Mouse (Mus musculus) CH12F3 (cell line): ENCODE data around the gene Prkx.

ENCODE experiments used
- in situ Hi-C: fragments of 300-500 bp; cut with MboI; formaldehyde crosslinking; loops from 2 replicates; pipeline ENCODE4 v1.14.3; 2020; ENCODE audit warnings: low sequenced_read_pairs

Gene Prkx

GRCm38 (mm10) chrX:77796238-77796835 lies at the start of gene Prkx:
Gene Prkx (minus strand): TSS chrX:77796278.
- in situ Hi-C loops: no loop called here

DNA sequence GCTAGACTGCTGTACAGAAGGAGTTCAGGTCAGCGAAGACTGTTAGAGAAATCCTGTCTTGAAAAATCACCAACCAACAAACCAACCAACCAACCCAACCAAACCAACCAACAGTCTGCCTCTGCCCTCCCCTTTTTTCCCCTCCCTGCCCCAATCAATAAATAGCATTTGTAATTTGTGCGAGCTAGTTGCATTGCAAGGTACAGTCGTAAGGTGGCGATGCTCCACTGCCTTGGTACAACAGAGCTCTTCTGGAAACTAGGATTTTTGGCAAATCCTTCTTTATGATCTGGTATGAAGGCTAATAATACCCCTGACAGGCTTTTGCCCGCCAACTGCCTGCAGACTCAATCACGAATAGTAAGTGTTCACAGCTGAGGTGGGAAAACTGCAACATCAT lies 16.0 kb upstream of the Prkx start:
- in situ Hi-C loops: no loop called here

- in situ Hi-C loops: no loop called here
Measured at GRCm38 (mm10) chrX:77810608-77811206, 14.6 kb upstream of the Prkx start.

DNA sequence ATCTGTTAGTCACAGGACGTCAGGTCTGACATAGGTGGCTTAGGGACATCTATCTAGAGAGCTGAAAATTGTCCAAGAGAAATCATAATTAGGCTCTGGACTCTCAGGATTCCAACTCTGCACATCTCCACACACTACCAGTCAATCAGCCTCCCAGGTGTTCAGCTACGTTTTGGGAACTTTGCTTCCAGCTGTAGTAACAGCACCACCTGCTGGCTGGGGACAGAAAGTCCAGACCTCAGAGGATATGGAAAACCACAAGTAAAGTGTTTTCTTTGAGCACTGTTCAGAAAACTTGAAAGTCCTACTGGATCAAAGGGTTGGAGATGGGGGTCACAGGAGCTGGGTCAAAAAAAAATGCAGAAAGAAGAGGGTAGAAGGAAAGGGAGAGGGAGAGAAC lies 12.5 kb upstream of the Prkx start:
- in situ Hi-C loops: no loop called here

- in situ Hi-C loops: no loop called here
Measured at GRCm38 (mm10) chrX:77802293-77802692, 6.2 kb upstream of the Prkx start.

DNA sequence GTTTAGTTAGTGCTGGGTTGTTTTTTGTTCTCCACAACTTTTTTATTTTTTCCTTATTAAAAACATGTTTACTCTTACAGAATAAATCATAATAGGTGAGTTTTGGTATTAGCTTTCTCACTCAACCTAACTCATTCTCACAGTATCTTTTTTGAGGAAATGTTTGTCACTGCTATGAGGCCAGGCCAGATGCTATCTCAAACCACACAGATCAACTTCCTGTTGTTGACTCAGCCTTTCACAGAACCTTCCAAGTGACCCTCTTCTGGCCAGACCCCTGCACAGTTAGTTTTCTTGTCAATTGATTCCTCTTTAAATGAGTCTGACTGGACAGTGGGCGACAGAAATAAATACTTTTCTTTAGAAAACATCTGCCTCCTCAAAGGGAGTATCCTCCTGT lies 5.5 kb upstream of the Prkx start:
- in situ Hi-C loops: no loop called here

DNA sequence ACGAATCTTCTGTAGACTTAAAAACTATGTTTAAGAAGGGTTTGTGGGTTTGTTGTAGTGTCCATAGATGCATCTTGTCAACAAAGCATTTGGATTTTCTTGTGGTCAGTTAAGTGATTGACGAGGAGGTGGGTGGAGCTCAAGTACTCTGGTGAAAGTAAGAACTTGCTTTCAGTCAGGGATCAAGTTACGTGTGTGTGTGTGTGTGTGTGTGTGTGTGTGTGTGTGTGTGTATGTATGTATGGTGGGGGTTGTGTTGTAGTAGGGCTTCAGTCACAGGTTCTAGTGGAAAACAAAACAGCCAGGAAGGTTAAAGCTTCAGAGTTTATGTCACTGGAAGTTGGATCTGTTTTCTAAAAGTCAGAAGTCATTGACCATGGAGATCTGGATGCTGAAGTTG lies 3.5 kb upstream of the Prkx start:
- in situ Hi-C loops: no loop called here

- in situ Hi-C loops: no loop called here
Measured at GRCm38 (mm10) chrX:77797801-77798200, 1.7 kb upstream of the Prkx start.

DNA sequence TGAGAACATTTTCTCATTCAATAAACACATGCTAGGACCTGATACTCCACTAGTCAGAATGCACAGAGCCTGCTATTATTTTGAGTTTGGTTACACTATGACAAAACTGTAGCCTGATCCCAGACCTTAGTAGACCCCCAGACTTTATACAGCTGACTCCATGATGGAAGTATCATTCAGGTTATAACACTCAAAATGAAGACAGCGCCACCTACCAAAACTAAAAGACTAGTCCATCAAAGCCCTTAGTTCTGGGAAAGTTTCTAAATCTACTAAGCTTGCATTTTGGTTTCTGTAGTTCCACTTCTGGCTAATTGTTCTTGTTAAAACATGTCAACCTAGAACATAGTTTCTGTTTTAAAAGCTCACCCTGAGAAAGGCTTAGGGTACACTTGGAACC lies 838 bp upstream of the Prkx start:
- in situ Hi-C loops: no loop called here

DNA sequence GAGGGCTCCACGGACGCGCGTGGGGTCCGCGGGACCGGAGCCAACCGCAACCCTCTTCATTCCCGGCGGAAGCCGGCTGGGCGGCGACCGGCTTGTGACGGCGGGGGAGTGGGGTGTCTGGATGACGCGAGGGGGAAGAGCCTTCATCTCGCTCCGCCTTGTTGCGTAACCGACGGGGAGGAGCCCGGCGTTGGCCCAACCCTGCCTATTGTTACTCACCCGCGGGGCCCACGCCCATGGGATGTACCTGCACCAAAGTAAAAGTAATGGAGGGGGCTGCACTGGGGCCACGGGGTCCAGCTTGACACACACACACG lies 262 bp downstream of the Prkx start:
- in situ Hi-C loops: no loop called here

DNA sequence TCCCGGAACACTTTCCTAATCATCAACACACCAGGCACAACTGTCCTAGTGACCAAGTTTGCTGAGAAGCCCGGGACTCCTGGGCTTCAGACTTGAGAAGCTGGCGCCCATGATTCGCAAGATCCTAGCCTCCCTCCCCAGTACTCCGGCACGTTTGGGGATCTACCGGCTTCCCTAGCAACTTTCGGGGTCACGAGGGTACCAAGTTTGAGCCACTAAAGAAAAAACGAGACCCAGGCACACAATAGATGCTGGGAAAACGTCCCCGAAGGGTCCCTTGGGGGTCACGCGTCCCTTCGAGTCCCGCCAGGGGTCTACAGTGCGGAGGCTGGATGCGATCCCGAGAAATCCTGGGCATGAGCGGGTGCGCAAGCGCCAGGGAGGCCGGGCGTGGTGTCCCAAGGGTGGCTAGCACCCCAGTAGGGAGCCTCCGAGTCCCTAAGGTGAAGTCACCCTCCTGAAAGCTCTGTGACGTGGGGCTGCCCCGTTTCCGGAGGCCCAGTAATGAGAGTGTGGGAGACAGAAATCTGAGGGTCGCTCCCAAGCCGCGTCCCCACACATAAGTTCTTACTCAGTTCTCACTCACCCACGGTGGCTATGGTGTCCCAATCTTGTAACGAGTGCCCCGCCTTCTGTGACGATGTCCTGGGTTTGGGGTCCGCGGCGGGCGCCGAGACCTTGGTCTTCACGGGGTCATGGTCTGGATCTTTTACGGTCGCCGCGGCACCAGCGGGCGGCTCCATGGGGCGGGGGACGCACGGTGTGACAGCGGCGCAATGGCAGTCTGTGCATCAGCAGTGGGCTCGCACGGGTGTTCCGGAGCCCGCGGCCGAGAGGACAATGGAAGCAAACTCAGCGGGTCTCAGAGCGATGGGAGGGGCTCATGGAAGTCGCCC lies 868 bp downstream of the Prkx start:
- in situ Hi-C loops: no loop called here

GRCm38 (mm10) chrX:77788675-77789074 lies 7.4 kb downstream of the Prkx start:
- in situ Hi-C loops: no loop called here

GRCm38 (mm10) chrX:77786354-77786753 lies 9.7 kb downstream of the Prkx start:
- in situ Hi-C loops: no loop called here

GRCm38 (mm10) chrX:77777822-77778221 lies 18.3 kb downstream of the Prkx start:
- in situ Hi-C loops: no loop called here

GRCm38 (mm10) chrX:77765153-77765552 lies 30.9 kb downstream of the Prkx start:
- in situ Hi-C loops: no loop called here

DNA sequence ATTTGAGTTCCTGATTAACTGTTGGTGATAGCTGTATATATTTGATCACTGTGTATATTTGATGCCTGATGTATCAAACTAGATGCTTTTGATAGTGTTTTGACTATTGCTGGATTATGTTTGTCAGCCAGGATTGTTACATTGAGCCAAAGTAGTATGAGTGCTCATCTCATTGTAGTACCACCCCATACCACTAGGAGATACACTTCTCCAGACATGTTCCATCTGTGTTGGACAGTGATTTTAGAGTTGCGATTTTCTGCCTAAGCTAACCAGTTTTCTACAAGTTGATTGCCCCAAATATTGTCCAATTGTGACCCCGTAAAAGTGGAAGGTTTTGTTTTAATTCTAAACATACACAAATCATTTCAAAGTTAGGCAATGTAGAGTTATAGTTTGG lies 51.8 kb downstream of the Prkx start:
- in situ Hi-C loops: no loop called here

- in situ Hi-C loops: no loop called here
Measured at GRCm38 (mm10) chrX:77741383-77741782, 54.7 kb downstream of the Prkx start.

DNA sequence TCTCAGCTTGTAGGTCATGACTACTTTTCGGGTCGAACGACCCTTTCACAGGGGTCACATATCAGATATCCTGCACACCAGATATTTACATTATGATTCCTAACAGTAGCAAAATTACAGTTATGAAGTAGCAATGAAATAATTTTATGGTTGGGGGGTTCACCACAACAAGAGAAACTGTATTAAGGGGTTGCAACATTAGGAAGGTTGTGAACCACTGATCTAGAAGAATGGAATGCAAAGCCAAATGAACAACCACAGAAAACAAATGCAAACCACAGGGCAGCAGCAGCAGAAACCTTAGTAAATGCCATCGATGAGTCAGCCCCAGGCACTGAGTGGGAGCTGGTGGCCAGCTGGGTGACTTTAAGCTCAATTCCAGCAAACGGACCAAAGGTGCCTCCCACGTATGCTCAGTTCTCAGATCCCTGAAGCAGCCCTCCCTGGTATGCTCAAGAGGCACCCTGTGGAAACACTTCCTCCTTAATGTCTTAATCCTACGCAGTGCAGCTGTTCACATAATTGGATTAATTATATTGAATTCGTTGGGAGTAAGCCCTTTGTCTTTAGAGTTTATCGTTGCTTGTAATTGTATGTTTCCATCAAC lies 62.0 kb downstream of the Prkx start:
- in situ Hi-C loops: no loop called here

GRCm38 (mm10) chrX:77720298-77720697 lies 75.8 kb downstream of the Prkx start:
- in situ Hi-C loops: no loop called here
